Mouse (Mus musculus) heart, adult 2 months (tissue): ENCODE results near the gene Gatad2b.

Source experiments
- CTCF ChIP-seq: fragments of 200-600 bp; IDR thresholded peaks from 2 replicates; pipeline ENCODE4 v1.8.1; 2022; ENCODE audit warnings: antibody characterized with exemption, mild to moderate bottlenecking, moderate library complexity
- EP300 ChIP-seq: fragments of 200-500 bp; IDR thresholded peaks from 2 replicates; pipeline ENCODE4 v1.6.1; 2011; ENCODE audit warnings: low read depth, low read length, control low read depth; ENCODE audit not compliant: insufficient read depth
- POLR2A ChIP-seq: fragments of 200-500 bp; IDR thresholded peaks from 2 replicates; pipeline ENCODE4 v1.6.1; 2011; ENCODE audit warnings: mild to moderate bottlenecking, low read depth, low read length, control low read depth; ENCODE audit not compliant: insufficient read depth

DNA sequence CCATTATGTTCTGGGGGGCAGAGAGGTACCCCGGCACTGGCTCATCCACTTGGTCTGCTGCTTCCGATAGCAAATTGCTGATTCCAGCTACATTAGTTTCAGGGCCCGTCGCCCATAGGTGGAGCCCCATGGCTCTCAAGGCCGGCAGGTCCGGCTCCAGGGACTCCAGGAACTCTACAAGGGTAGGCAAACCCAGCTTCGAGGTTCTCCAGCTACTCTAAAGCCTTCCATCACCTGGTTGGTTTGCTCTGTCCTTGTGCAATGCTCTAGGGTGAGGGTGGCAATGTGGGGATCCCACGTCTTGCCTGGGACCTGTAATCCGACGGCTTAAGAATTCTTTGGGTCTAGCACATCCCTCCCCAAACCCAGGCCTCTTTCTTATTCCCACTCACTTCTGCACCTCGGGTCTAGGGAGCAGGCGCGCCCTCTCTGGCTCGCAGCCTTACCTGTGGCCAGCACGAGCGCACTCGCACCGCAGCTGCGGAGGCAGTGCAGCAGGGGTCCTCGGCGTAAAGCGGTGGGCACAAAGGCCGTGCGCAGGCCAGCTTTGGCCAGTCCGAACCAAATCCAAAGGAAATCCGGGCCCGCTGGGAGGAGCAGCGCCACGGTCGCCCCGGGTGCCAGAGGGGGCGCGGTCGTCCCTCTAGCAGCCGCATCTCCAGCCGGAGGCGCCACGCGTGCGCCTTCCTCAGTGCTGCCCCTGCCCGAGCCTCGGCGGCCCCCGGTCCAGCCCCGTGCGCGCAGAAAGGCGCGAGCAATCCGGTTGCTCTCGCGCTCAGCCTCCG is 95.9 kb downstream of the Gatad2b start:
- TF ChIP-seq POLR2A (no peak), EP300 (no peak), CTCF (peak; percentile 34)
